Comparison of ENCODE assay signal across 15 mouse cellular contexts in genomic region chr13:48872726-48873125, GRCm38 (mm10). TPM values are rescaled to one million over a fixed set of nuclear protein-coding genes. Genes with fewer than 3 reads are reported as not detected.
A peak's percentile ranks its signal among the peaks of the same experiment; 100 is the strongest.
DNase-seq lines count a peak whose midpoint lies in the region; ATAC-seq and TF ChIP-seq lines count a peak whose summit lies in the region.
"Had no signal": no experiment of that assay in that cellular context is flagged by ENCODE, and none has a peak within 500 bp of the region (broad histone marks: within the 10 kb centered on the region; RNA-seq: fewer than 3 reads in every experiment).

No protein-coding gene starts in this region.

- H3K27ac ChIP-seq in limb, embryonic 13.5 days, result no peak overlapping the region
- no peak overlapping the region for H3K27ac ChIP-seq in limb, embryonic 10.5 days
- H3K27ac ChIP-seq: forebrain, embryonic 12.5 days; heart, embryonic 15.5 days; neural tube, embryonic 15.5 days had no signal

- in situ Hi-C loops in Patski (cut with MboI; ENCODE audit: low pct_unique_long_range_greater_than_20kb), result no loop called here

- no peak overlapping the region for H3K4me3 ChIP-seq in limb, embryonic 13.5 days
- H3K4me3 ChIP-seq in limb, embryonic 10.5 days, result no peak overlapping the region
- H3K4me3 ChIP-seq: forebrain, embryonic 12.5 days had no signal

- POLR2A ChIA-PET in Patski (lab: Charles Lee), result interaction anchor here (1.0 to 1.4 kb wide), 2 partner anchors 12 to 15 kb away, joined by 4 to 7 read pairs; no protein-coding TSS in a partner anchor

- no peaks in the 10 kb centered on the region for H3K27me3 ChIP-seq in limb, embryonic 13.5 days
- H3K27me3 ChIP-seq in limb, embryonic 10.5 days (ENCODE audit: low read depth, poor library complexity, severe bottlenecking), result no peaks in the 10 kb centered on the region
- no peaks in the 10 kb centered on the region for H3K27me3 ChIP-seq in Patski
- H3K27me3 ChIP-seq: forebrain, embryonic 12.5 days; heart, embryonic 15.5 days; neural tube, embryonic 15.5 days had no signal

- peak; percentile 47 for DNase-seq in adrenal gland, adult 2 months
- DNase-seq in adrenal gland, postnatal 36 days, result no peak
- no peak for DNase-seq in limb, embryonic 10.5 days (ENCODE audit: low spot score)
- peak; percentile 50 for DNase-seq in 3134 (ENCODE audit: extremely low read depth, insufficient read length, low spot score)
- DNase-seq in Patski (ENCODE audit: low read depth, low spot score), result peak; percentile 17
- DNase-seq in kidney, adult 18-20 months, result no peak
- no peak for DNase-seq in spleen, adult 12 weeks (ENCODE audit: low spot score)
- DNase-seq: adrenal gland, postnatal 25 days; heart, adult 18-20 months; kidney, postnatal 4 days; lung, embryonic 14.5 days had no signal

- no peak for TF ChIP-seq CTCF in Patski (IDR thresholded peaks at IDR 0.05)

- H3K4me2 ChIP-seq in limb, embryonic 13.5 days (replicated peaks), result no peak overlapping the region

- peaks cover 36% of the 10 kb centered on the region for H3K4me1 ChIP-seq in limb, embryonic 13.5 days
- H3K4me1 ChIP-seq in limb, embryonic 10.5 days, result peaks cover 36% of the 10 kb centered on the region

- H3K9me3 ChIP-seq in limb, embryonic 13.5 days, result no peaks in the 10 kb centered on the region
- H3K9me3 ChIP-seq in limb, embryonic 10.5 days (replicated peaks), result no peaks in the 10 kb centered on the region
- H3K9me3 ChIP-seq: forebrain, embryonic 12.5 days; heart, embryonic 15.5 days; neural tube, embryonic 15.5 days had no signal

- no peak for ATAC-seq in limb, embryonic 13.5 days (ENCODE audit: low FRiP score, low read depth)
- peak; percentile 60 for ATAC-seq in Patski

- WGBS in limb, embryonic 13.5 days, result 77% methylated on average over 5 of the region's 5 CpGs
- 79% methylated on average over 5 of the region's 5 CpGs for WGBS in limb, embryonic 10.5 days

- H3K9ac ChIP-seq in limb, embryonic 13.5 days, result 0 out of 2 replicates have a peak overlapping the region, but pooled peaks have one; percentile 99
- H3K9ac ChIP-seq: heart, embryonic 15.5 days had no signal

- CTCF ChIA-PET in Patski (lab: Charles Lee), result interaction anchor here (1.1 to 2.0 kb wide), 3 partner anchors 10 to 125 kb away, joined by 3 to 6 read pairs (median 4); no protein-coding TSS in a partner anchor

- peaks cover 12% of the 10 kb centered on the region for H3K36me3 ChIP-seq in limb, embryonic 13.5 days
- peaks cover 18% of the 10 kb centered on the region for H3K36me3 ChIP-seq in limb, embryonic 10.5 days
- H3K36me3 ChIP-seq: heart, embryonic 15.5 days; neural tube, embryonic 15.5 days had no signal

RNA-seq across cellular contexts. Expression of gene Phf2, which starts 1.8 kb away (rescaled TPM):
- total RNA-seq in adrenal gland, adult 2 months (2021), result 10 to 100 TPM; 41.2 to 42.9 TPM
- polyA plus RNA-seq in adrenal gland, adult 2 months (2012; rRNA removed), result 19.5 and 22.2 TPM in 2 replicates
- 10 to 100 TPM; 40.7 to 46.4 TPM for total RNA-seq in adrenal gland, postnatal 36 days (2021)
- 10.7 and 10.9 TPM in 2 replicates for polyA plus RNA-seq in limb, embryonic 13.5 days (2015; fragmentation: Nextera tagmentation; extraction: Ambion mirVana)
- 6.6 and 8.2 TPM in 2 replicates for polyA plus RNA-seq in limb, embryonic 10.5 days (2016; fragmentation: Nextera tagmentation; extraction: Ambion mirVana)
- polyA plus RNA-seq in Patski (2021), result 41.5 TPM

Comparison
In these comparisons a context has a peak if more than half of its experiments do, and no peak if none do; other contexts are left out.
1. DNase-seq: peak in adrenal gland, adult 2 months (single experiment), 3134 (single experiment) and Patski (single experiment); none in adrenal gland, postnatal 36 days (0 of 2), limb, embryonic 10.5 days (single experiment), kidney, adult 18-20 months (single experiment) and spleen, adult 12 weeks (single experiment).